Mouse (Mus musculus): Measurements from ENCODE around the gene Aipl1.

DNA sequence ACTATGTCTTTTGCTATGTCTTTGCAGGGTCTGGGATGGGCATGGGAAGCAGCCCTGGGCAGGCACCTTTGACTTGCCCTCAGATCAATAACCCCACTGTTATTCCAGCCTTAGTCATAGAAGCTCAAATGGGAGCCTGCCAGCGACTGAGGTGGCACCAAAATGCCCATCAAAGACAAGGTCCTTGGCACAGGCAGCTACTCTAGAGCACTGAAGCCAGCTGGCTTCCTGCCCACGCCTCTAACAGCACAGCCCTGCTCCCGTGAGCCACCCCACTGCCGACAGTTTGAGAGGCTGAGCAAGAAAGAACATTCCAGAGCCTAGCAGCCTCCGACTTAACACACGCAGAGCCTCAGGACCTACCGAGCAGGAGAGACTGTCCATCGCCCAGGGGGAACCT lies 27.8 kb upstream of the Aipl1 start:
- no peak for TF ChIP-seq CTCF (IDR thresholded peaks at IDR 0.05; ENCODE audit: extremely low read depth, insufficient read depth, low read length)
- TF ChIP-seq POLR2A (IDR thresholded peaks at IDR 0.05; ENCODE audit: extremely low read depth, insufficient read depth, low read length): no peak
